Mouse (Mus musculus) liver, embryonic 15.5 days (tissue): ENCODE results near the gene Chmp3. TPM values are rescaled to one million over a fixed set of nuclear protein-coding genes. Genes with fewer than 3 reads are reported as not detected.

Experiments used
- polyA plus RNA-seq: library from polyadenylated mRNA; unstranded; fragments of >200 nt; fragmentation: Nextera tagmentation; extraction: Ambion mirVana; gene quantifications from 2 replicates; pipeline ENCODE4 v1.2.1, GENCODE M21; 2015

Gene Chmp3
- polyA plus RNA-seq, 1 experiment from 2014 or later: 31.0 TPM

Other genes with a start within 250 kb of the Chmp3 start
- gene Smyd1, start 221.6 kb upstream of the Chmp3 start, polyA plus RNA-seq: 0.51 and 0.66 TPM in 2 replicates
- 0.08 TPM in 1 of 2 replicates, not detected in the other for gene Cd8b1, start 221.0 kb upstream of the Chmp3 start, polyA plus RNA-seq
- not detected in 2 replicates for gene Cd8a, start 170.4 kb upstream of the Chmp3 start, polyA plus RNA-seq
- gene Rmnd5a, start 103.2 kb upstream of the Chmp3 start, polyA plus RNA-seq: 6.9 and 9.4 TPM in 2 replicates
- 7.9 and 9.0 TPM in 2 replicates for gene Rnf103, start 49.9 kb upstream of the Chmp3 start, polyA plus RNA-seq
- gene Kdm3a, start 89.2 kb downstream of the Chmp3 start, polyA plus RNA-seq: 14.7 and 15.1 TPM in 2 replicates
- 3.2 and 3.3 TPM in 2 replicates for gene Reep1, start 163.8 kb downstream of the Chmp3 start, polyA plus RNA-seq